Mouse (Mus musculus) stomach, embryonic 15.5 days (tissue): Measurements from ENCODE around the gene Shisa9. TPM values are rescaled to one million over a fixed set of nuclear protein-coding genes. Genes with fewer than 3 reads are reported as not detected.

Experiments
- ATAC-seq: fragments of 200-750 bp; cut with Nextera tagmentation; 2 replicates; pipeline ENCODE4 v1.8.0; 2017; ENCODE audit warnings: low read depth, moderate number of reproducible peaks, moderate TSS enrichment; ENCODE audit not compliant: insufficient read depth, low FRiP score
- H3K27ac ChIP-seq: fragments of 300-500 bp; sonication (generic); 2 replicates; pipeline ENCODE4 v1.5.1; 2015; ENCODE audit warnings: mild to moderate bottlenecking, inconsistent platforms
- H3K27me3 ChIP-seq: fragments of 300-500 bp; sonication (generic); replicated peaks from 2 replicates; pipeline ENCODE4 v1.6.1; 2015; ENCODE audit warnings: inconsistent platforms
- H3K36me3 ChIP-seq: fragments of 300-500 bp; sonication (generic); 2 replicates; pipeline ENCODE4 v1.6.1; 2015; ENCODE audit warnings: inconsistent platforms
- H3K4me1 ChIP-seq: fragments of 300-500 bp; sonication (generic); 2 replicates; pipeline ENCODE4 v1.6.1; 2015; ENCODE audit warnings: inconsistent platforms
- H3K4me2 ChIP-seq: fragments of 300-500 bp; sonication (generic); 2 replicates; pipeline ENCODE4 v1.6.1; 2015; ENCODE audit warnings: mild to moderate bottlenecking, inconsistent platforms
- H3K4me3 ChIP-seq: fragments of 300-500 bp; sonication (generic); replicated peaks from 2 replicates; pipeline ENCODE4 v1.5.1; 2015; ENCODE audit warnings: inconsistent platforms
- H3K9ac ChIP-seq: fragments of 300-500 bp; sonication (generic); 2 replicates; pipeline ENCODE4 v1.6.1; 2015; ENCODE audit warnings: inconsistent platforms
- H3K9me3 ChIP-seq: fragments of 300-500 bp; sonication (generic); 2 replicates; pipeline ENCODE4 v1.6.1; 2016; ENCODE audit warnings: inconsistent platforms
- WGBS: fragments of 180-500 bp; shearing (Covaris S2); methylation state at CpG from one replicate; pipeline ENCODE4 v1.1.7; 2015; 5-methylcytosine and 5-hydroxymethylcytosine counted together
- polyA plus RNA-seq: library from polyadenylated mRNA; unstranded; fragments of >200 nt; fragmentation: Nextera tagmentation; extraction: Ambion mirVana; gene quantifications from 2 replicates; pipeline ENCODE4 v1.2.1, GENCODE M21; 2015

Shisa9 gene
- polyA plus RNA-seq, 1 experiment from 2014 or later: 1.6 TPM

DNA sequence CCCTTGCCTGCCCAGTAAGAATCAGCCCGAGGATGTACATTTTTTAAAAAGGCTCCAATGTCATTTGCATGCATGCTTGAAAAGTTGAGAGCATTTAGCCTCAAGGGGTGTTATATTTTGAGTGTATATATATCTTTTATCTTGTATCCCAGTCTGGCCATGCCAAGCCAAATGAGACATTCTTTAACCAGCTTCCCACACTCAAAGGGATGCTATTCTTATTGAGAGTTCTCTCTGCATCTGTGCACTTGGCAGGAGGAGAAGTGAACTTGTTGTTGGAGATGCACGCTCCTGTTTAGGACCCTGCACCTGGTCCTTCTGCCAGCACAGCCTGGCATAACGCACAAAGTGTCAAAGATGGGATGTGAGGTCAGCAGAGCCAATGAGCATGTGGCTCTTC, 135.6 kb downstream of the Shisa9 start:
- no peak overlapping the region for H3K27ac ChIP-seq
- no peak for ATAC-seq
- H3K4me2 ChIP-seq: no peak overlapping the region
- H3K4me1 ChIP-seq: no peaks in the 10 kb centered on the region
- WGBS: 75% methylated on average over 3 of the region's 3 CpGs
- no peaks in the 10 kb centered on the region for H3K27me3 ChIP-seq
- no peak overlapping the region for H3K9ac ChIP-seq
- H3K4me3 ChIP-seq: no peak overlapping the region
- no peaks in the 10 kb centered on the region for H3K36me3 ChIP-seq
- H3K9me3 ChIP-seq: no peaks in the 10 kb centered on the region

DNA sequence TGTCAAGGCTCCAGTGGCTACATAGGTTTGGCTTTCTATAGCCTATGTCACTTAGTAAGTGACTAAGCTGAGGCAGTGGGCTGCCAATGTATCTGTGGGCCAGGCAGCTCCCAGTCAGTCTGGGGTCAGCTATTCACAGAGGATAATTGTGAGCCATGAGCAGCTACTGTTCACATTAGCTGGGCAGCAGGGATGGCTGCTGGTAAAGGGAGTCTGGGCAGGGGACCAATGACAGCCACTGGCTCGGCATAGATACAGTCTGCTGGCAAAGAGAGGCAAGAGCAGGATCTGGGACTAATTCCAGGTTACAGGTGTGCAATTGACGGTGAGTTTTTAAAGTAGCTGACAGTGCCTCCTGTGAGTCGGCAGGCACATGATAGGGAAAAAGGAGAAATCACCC, 145.9 kb downstream of the Shisa9 start:
- 80% methylated on average over 3 of the region's 3 CpGs for WGBS
- ATAC-seq: no peak
- Histone ChIP-seq H3K27me3 (no peaks in the 10 kb centered on the region), H3K4me1 (no peaks in the 10 kb centered on the region), H3K9ac (no peak overlapping the region), H3K9me3 (no peaks in the 10 kb centered on the region), H3K27ac (no peak overlapping the region), H3K4me2 (no peak overlapping the region), H3K4me3 (no peak overlapping the region), H3K36me3 (no peaks in the 10 kb centered on the region)

DNA sequence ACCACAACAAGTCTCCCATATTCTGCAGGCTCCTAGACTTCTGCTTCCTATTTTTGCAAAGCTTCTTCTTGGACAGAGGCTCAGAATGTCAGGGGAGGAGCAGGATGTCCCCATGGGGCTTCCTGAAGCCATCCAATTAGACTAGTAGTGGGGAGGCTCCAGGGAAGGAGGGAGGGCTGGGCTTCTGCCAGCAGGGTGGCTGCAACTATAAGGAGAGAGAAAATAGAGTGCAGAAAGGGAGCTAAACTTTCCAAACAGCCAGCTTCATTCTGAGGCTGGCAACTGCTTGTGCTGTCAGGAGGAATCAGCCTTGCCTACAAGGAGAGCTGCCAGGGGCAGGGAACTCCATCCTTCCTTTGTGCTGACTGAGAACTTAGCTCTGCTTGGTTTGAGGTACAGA, 162.8 kb downstream of the Shisa9 start:
- no peaks in the 10 kb centered on the region for H3K4me1 ChIP-seq
- no peaks in the 10 kb centered on the region for H3K9me3 ChIP-seq
- no peaks in the 10 kb centered on the region for H3K36me3 ChIP-seq
- H3K9ac ChIP-seq: no peak overlapping the region
- no peak overlapping the region for H3K27ac ChIP-seq
- no peak overlapping the region for H3K4me3 ChIP-seq
- no peaks in the 10 kb centered on the region for H3K27me3 ChIP-seq
- no peak for ATAC-seq
- no peak overlapping the region for H3K4me2 ChIP-seq

DNA sequence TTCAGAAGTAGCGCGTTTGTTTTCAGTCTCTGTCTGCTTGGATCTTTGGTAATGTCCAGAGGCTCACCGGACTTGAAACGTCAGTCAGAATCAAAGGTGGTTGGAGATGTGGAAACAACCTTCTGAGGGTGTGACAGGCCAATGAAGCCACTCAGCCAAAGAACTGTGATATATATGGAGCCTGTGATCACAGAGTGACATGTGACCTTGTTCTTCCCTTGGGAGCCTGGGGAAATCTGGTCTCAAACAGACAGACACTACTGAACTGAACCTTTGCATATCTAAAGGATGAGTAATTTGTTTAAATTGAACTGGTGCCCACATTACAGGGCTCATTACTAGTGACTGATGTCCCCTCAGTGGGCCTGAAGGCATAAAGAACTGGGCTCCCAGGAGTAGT, 168.1 kb downstream of the Shisa9 start:
- Histone ChIP-seq H3K27me3 (no peaks in the 10 kb centered on the region), H3K9me3 (no peaks in the 10 kb centered on the region), H3K27ac (no peak overlapping the region), H3K4me3 (no peak overlapping the region), H3K4me1 (no peaks in the 10 kb centered on the region), H3K4me2 (no peak overlapping the region), H3K9ac (no peak overlapping the region), H3K36me3 (no peaks in the 10 kb centered on the region)
- no peak for ATAC-seq
- 79% methylated on average over 4 of the region's 4 CpGs for WGBS

DNA sequence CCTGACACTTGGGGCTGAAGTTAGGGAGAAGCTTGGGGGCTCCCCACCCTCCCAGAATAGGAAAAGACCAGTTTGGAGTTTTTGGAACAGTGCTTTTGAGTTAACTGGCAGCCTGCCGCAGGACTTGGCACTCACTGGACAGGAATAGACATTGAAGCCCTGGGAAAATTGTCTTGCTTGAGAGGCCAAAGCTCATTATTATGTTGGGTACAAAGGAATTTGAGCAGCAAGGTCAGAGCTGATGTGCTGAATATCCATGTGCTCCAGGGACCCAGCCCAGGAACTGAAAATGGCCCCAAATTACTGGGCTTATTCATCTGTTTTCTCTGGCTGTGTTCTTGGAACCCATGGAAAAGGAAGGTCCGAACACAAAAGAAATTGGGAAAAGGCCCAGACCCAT, 170.6 kb downstream of the Shisa9 start:
- Histone ChIP-seq H3K27me3 (no peaks in the 10 kb centered on the region), H3K4me3 (no peak overlapping the region), H3K4me2 (no peak overlapping the region), H3K9ac (no peak overlapping the region), H3K4me1 (no peaks in the 10 kb centered on the region), H3K9me3 (no peaks in the 10 kb centered on the region), H3K27ac (no peak overlapping the region), H3K36me3 (no peaks in the 10 kb centered on the region)
- no peak for ATAC-seq
- WGBS: 87% methylated on average over 2 of the region's 2 CpGs

DNA sequence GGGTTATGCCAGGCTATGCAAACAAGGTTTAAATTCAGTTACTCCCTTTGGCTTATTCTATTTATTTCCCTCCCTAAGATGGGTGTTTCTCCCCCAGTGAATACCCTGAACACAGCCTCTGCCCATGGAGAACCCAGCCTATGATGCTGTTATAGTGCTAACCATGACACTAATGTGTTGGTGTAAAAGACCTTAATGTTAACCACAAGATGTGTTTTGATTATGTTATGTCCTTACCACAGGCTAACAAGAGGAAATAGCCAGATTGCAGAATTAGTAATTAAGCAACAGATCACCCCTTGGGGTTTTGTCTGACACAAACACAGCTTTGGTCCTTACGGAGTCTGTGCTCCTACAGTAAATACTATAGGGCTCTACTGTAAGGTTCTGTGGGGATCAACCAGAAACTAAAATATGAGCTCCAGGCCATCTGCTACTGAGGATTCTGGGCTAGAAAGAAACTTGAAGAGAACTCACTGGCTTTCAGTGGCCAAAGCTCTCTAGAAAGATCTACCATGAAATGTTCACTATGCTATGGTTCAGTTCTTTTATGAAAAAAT, 189.6 kb downstream of the Shisa9 start:
- WGBS: 77% methylated on average over 1 of the region's 1 CpGs
- no peak for ATAC-seq

DNA sequence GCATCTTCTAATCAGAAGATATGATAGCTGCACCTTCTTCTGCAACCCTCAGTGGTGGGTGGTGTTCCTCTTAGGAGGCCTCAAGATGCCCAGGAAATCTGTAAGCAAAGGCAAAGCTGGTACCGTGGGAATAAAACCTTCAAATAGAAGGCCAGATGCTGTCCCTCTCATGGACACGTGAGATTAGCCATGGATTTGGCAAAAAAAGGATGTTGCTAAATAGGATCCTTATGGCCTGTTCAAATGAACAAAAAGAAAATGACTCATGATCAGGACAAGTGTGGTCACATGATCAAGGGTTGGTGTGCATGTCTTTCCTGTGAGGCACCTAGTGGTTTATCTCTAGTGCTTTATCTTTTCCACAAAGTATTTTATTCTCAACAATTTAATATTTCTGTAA, 194.1 kb downstream of the Shisa9 start:
- Histone ChIP-seq H3K36me3 (no peaks in the 10 kb centered on the region), H3K27me3 (no peaks in the 10 kb centered on the region), H3K9ac (no peak overlapping the region), H3K4me3 (no peak overlapping the region), H3K4me2 (no peak overlapping the region), H3K4me1 (no peaks in the 10 kb centered on the region), H3K9me3 (no peaks in the 10 kb centered on the region), H3K27ac (no peak overlapping the region)
- no peak for ATAC-seq
- WGBS: 48% methylated on average over 2 of the region's 2 CpGs

More for the DNA sequence above, 189.6 kb downstream of the Shisa9 start:
- H3K9me3 ChIP-seq: no peaks in the 10 kb centered on the region
- H3K4me1 ChIP-seq: no peaks in the 10 kb centered on the region
- H3K9ac ChIP-seq: no peak overlapping the region
- H3K36me3 ChIP-seq: no peaks in the 10 kb centered on the region
- no peak overlapping the region for H3K27ac ChIP-seq
- no peak overlapping the region for H3K4me2 ChIP-seq
- no peak overlapping the region for H3K4me3 ChIP-seq
- no peaks in the 10 kb centered on the region for H3K27me3 ChIP-seq

DNA sequence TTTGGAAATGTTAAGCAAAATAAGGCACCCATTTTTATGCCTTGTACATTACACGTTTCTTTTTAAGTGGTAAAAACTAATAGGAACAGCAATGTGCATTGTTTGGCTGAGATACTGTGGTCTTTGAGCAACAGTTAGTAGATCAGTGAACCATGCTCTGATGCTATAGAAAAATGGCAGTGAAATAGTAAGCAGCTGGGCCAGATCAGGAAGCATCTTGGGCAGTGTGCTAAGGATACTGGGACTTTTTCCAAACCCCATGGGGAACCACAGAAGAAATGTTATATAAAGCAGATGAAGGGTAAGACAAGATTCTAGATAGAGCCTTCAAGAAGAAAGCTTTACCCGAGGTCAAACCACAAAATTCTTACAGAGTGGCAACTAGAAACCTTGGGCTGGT, 205.8 kb downstream of the Shisa9 start:
- no peaks in the 10 kb centered on the region for H3K36me3 ChIP-seq
- ATAC-seq: no peak
- H3K4me1 ChIP-seq: no peaks in the 10 kb centered on the region

DNA sequence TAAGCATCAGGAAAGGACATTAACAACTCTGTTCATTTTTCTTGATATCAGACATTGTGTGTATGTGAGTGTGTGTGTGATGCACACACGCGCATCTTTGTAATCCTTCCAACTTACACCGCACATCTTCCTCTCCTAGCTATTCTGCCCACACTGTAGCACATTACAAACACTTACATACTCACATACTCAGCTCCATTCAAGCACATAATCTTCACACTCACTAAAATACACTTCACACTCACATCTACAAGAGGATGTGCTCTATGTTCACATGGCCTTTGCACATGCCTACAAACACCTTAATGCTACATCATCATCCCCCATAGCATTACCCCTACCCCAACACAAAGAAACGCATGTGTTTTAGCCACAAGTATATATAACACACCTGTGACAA, 212.9 kb downstream of the Shisa9 start:
- H3K9me3 ChIP-seq: no peaks in the 10 kb centered on the region
- 96% methylated on average over 4 of the region's 4 CpGs for WGBS
- ATAC-seq: no peak
- H3K4me2 ChIP-seq: no peak overlapping the region
- H3K9ac ChIP-seq: no peak overlapping the region
- no peak overlapping the region for H3K4me3 ChIP-seq
- H3K4me1 ChIP-seq: no peaks in the 10 kb centered on the region
- no peak overlapping the region for H3K27ac ChIP-seq
- H3K27me3 ChIP-seq: no peaks in the 10 kb centered on the region
- H3K36me3 ChIP-seq: no peaks in the 10 kb centered on the region

More for the DNA sequence above, 205.8 kb downstream of the Shisa9 start:
- WGBS: 71% methylated on average over 2 of the region's 2 CpGs
- Histone ChIP-seq H3K9ac (no peak overlapping the region), H3K4me2 (no peak overlapping the region), H3K9me3 (no peaks in the 10 kb centered on the region), H3K27ac (no peak overlapping the region), H3K4me3 (no peak overlapping the region), H3K27me3 (no peaks in the 10 kb centered on the region)

DNA sequence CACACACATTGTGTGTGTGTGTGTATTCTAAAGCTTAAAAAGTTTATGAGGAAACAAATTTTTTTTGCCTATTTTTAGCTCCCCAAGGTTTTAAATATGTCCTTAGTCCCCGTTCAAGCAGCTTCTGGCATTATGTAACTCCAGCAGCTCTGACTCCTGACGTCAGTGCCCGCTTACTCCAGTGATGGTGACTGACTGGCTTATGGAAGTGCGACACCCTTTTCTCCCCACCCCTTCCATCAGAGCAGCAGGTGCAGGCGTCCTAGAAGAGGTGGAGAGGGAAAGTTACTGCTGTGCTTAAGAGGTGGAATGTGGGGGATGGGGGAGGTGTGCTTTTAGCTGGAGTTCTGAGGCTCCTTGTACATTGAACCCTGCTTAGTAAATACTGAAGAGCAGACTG, 213.7 kb downstream of the Shisa9 start:
- Histone ChIP-seq H3K4me1 (no peaks in the 10 kb centered on the region), H3K9ac (no peak overlapping the region), H3K9me3 (no peaks in the 10 kb centered on the region), H3K4me3 (no peak overlapping the region), H3K36me3 (no peaks in the 10 kb centered on the region), H3K4me2 (no peak overlapping the region), H3K27ac (no peak overlapping the region), H3K27me3 (no peaks in the 10 kb centered on the region)
- 38% methylated on average over 5 of the region's 5 CpGs for WGBS
- no peak for ATAC-seq

DNA sequence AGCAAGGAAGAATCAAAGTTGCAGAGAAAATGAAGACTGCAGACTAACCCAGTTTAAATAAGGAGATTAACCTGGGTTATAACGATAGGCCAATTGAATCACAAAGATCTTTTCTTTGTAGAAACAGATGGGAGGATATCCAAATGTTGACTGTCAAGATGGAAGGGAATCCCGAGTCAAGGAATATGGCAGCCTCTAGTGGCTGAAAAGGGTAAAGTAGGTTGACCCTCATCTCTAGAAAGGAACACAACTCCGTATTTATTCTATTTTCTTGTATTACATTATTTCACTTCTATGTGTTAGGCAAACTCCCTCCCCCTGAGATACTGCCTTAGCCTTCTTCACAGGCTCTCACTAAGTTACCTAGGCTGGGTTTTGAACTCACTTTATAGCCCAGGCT, 217.3 kb downstream of the Shisa9 start:
- no peak overlapping the region for H3K27ac ChIP-seq
- H3K9ac ChIP-seq: no peak overlapping the region
- ATAC-seq: no peak
- H3K36me3 ChIP-seq: no peaks in the 10 kb centered on the region
- no peaks in the 10 kb centered on the region for H3K4me1 ChIP-seq
- H3K4me3 ChIP-seq: no peak overlapping the region
- no peak overlapping the region for H3K4me2 ChIP-seq
- no peaks in the 10 kb centered on the region for H3K27me3 ChIP-seq
- 24% methylated on average over 3 of the region's 3 CpGs for WGBS
- H3K9me3 ChIP-seq: no peaks in the 10 kb centered on the region

DNA sequence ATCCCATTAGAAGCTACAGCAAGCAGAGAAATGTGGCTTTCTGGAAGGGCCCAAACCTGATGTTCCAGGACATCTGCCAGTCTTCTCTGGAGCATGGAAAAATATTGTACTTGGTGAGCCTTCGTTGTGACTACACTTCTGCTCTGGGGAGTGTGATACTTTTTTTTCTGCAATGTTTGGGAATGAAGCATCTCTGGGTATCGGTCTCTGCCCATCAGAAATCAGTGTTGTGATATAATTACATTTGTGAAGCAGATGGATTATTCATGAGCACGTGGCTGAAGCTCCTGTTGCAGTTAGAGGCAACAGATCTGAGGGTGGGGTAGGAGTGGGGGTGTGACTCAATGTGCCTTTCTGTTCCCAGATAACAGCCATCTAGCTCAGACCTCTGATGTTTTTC, 218.2 kb downstream of the Shisa9 start:
- H3K9me3 ChIP-seq: no peaks in the 10 kb centered on the region
- no peak overlapping the region for H3K27ac ChIP-seq
- H3K4me1 ChIP-seq: no peaks in the 10 kb centered on the region
- no peak overlapping the region for H3K4me3 ChIP-seq
- no peaks in the 10 kb centered on the region for H3K36me3 ChIP-seq
- no peak overlapping the region for H3K4me2 ChIP-seq
- no peak for ATAC-seq
- no peak overlapping the region for H3K9ac ChIP-seq
- no peaks in the 10 kb centered on the region for H3K27me3 ChIP-seq
- WGBS: 63% methylated on average over 3 of the region's 3 CpGs

DNA sequence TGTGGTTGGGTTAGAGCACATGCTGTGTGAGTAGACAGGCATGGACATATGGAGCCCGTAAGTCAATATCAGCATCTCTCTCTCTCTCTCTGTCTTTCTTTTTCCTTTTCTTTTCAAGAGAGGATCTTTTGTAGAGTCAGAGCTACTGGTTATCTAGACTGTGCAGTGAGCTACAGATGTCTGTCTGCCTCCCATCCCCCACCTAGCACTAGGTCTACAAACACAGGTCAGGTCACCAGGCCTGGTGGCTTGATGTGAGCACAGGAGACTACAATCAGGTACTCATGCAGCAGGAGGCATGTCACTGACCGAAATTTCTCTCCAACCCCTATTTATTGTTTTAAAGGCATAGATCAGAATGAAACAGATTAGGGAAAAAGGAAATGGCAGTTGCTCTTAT, 219.1 kb downstream of the Shisa9 start:
- no peaks in the 10 kb centered on the region for H3K27me3 ChIP-seq
- no peak for ATAC-seq
- WGBS: 76% methylated on average over 2 of the region's 2 CpGs

More for the DNA sequence above, 219.1 kb downstream of the Shisa9 start:
- Histone ChIP-seq H3K4me1 (no peaks in the 10 kb centered on the region), H3K9me3 (no peaks in the 10 kb centered on the region), H3K27ac (no peak overlapping the region), H3K4me2 (no peak overlapping the region), H3K36me3 (no peaks in the 10 kb centered on the region), H3K9ac (no peak overlapping the region), H3K4me3 (no peak overlapping the region)
